Mouse (Mus musculus): ENCODE measurements around the gene Spop.

Spop gene

GRCm38 (mm10) chr11:95431344-95431743 is 17.5 kb downstream of the Spop start:
- no peak for DNase-seq

GRCm38 (mm10) chr11:95432194-95432593 is 18.3 kb downstream of the Spop start:
- peak; percentile 56 for DNase-seq

- no peak for DNase-seq
Measured at GRCm38 (mm10) chr11:95445371-95445770, 31.5 kb downstream of the Spop start.

- no peak for DNase-seq
Measured at GRCm38 (mm10) chr11:95446580-95447305, 32.9 kb downstream of the Spop start.

GRCm38 (mm10) chr11:95448346-95448745 is 34.5 kb downstream of the Spop start:
- DNase-seq, result no peak

- DNase-seq, result no peak
Measured at GRCm38 (mm10) chr11:95455331-95455730, 41.5 kb downstream of the Spop start.

- DNase-seq, result no peak
Measured at GRCm38 (mm10) chr11:95460872-95461271, 47.0 kb downstream of the Spop start.

- no peak for DNase-seq
Measured at GRCm38 (mm10) chr11:95462168-95462567, 48.3 kb downstream of the Spop start.

- DNase-seq, result no peak
Measured at GRCm38 (mm10) chr11:95467731-95468130, 53.9 kb downstream of the Spop start.

GRCm38 (mm10) chr11:95472942-95473341 is 59.1 kb downstream of the Spop start:
- DNase-seq, result no peak

GRCm38 (mm10) chr11:95473456-95473855 is 59.6 kb downstream of the Spop start:
- no peak for DNase-seq

- DNase-seq, result no peak
Measured at GRCm38 (mm10) chr11:95476323-95476722, 62.4 kb downstream of the Spop start.

- DNase-seq, result no peak
Measured at GRCm38 (mm10) chr11:95479458-95479857, 65.6 kb downstream of the Spop start.

GRCm38 (mm10) chr11:95480662-95481061 is 66.8 kb downstream of the Spop start:
- no peak for DNase-seq

- DNase-seq, result no peak
Measured at GRCm38 (mm10) chr11:95485634-95486033, 71.8 kb downstream of the Spop start.

GRCm38 (mm10) chr11:95487237-95487636 is 73.4 kb downstream of the Spop start:
- no peak for DNase-seq

GRCm38 (mm10) chr11:95490104-95490503 is 76.2 kb downstream of the Spop start:
- no peak for DNase-seq

- no peak for DNase-seq
Measured at GRCm38 (mm10) chr11:95492256-95492655, 78.4 kb downstream of the Spop start.

- no peak for DNase-seq
Measured at GRCm38 (mm10) chr11:95493010-95493409, 79.1 kb downstream of the Spop start.

GRCm38 (mm10) chr11:95493950-95494349 is 80.1 kb downstream of the Spop start:
- no peak for DNase-seq

GRCm38 (mm10) chr11:95494374-95494773 is 80.5 kb downstream of the Spop start:
- no peak for DNase-seq

GRCm38 (mm10) chr11:95495883-95496282 is 82.0 kb downstream of the Spop start:
- no peak for DNase-seq

GRCm38 (mm10) chr11:95497921-95498320 is 84.0 kb downstream of the Spop start:
- no peak for DNase-seq

GRCm38 (mm10) chr11:95500412-95500811 is 86.5 kb downstream of the Spop start:
- no peak for DNase-seq

- no peak for DNase-seq
Measured at GRCm38 (mm10) chr11:95500836-95501235, 87.0 kb downstream of the Spop start.

Measured in thymus, postnatal 14 days (tissue).